Mouse (Mus musculus): ENCODE results near the gene Prkcg. TPM values are rescaled to one million over a fixed set of nuclear protein-coding genes. Genes with fewer than 3 reads are reported as not detected.
A peak's percentile ranks its signal among the peaks of the same experiment; 100 is the strongest.

Gene Prkcg
- polyA plus RNA-seq, 1 experiment from 2014 or later, result 1.4 TPM

DNA sequence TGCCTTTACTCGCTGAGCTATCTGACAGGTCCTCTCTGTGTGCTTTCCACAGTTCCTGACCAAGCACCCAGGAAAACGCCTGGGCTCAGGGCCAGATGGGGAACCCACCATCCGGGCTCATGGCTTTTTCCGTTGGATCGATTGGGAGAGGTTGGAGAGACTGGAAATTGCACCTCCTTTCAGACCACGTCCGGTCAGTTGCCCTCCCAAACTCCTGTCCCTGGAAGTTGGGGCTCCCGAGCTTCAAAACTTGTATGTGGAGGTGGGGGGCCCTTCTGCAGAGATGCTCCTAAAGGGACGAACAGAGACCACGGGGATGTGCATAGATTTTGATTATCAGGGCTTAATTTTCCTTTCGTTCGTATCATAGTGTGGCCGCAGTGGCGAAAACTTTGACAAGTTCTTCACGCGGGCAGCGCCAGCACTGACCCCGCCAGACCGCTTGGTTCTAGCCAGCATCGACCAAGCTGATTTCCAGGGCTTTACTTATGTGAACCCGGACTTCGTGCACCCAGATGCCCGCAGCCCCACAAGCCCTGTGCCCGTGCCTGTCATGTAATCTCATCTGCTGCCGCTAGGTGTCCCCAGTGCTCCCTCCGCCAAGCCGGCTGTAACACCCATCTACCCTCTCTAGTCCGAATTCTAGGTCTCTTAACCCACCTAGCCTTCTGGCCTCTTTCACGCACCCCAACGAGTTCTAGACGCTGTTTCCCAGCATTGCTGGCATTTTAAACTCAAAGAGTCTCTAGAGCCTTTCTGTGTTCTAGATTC, 41.0 kb downstream of the Prkcg start:
- Histone ChIP-seq H3K27me3 (replicated peaks) (peaks cover 10% of the 10 kb centered on the region), H3K9me3 (replicated peaks) (no peaks in the 10 kb centered on the region), H3K27ac (replicated peaks) (no peak overlapping the region), H3K4me2 (peak overlapping the region; percentile 47), H3K36me3 (peaks cover 3% of the 10 kb centered on the region; the same call in 1 of the 2 replicates), H3K4me3 (replicated peaks) (0 out of 2 replicates have a peak overlapping the region, but pooled peaks have one; percentile 15), H3K4me1 (peaks cover 22% of the 10 kb centered on the region), H3K9ac (replicated peaks) (no peak overlapping the region)
- ATAC-seq (ENCODE audit: low FRiP score), result no peak
- 21% methylated on average over 31 of the region's 31 CpGs for WGBS

DNA sequence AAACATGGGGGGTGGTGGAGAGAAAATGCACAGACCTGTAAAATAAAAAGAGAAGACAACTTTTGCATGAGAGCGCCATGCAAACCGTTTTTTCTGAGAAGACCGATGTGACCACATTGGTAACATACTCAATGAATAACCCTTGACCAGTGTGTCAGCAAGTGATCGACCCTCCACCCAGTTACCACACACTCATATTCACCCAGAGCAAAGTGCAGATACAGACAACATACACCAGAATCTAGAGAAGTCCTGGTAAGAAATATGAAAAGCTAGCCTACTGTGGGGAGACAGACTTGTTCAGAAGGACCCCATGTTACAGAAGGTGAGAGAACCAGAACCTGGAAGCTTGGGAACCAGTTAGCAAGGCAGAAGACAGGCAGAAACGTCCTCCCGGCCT, 42.2 kb downstream of the Prkcg start:
- Histone ChIP-seq H3K27me3 (replicated peaks) (peaks cover 10% of the 10 kb centered on the region), H3K27ac (replicated peaks) (peak overlapping the region; percentile 88), H3K9ac (replicated peaks) (peak overlapping the region; percentile 60; the same call in 1 of the 2 replicates), H3K9me3 (replicated peaks) (no peaks in the 10 kb centered on the region), H3K4me3 (replicated peaks) (peak overlapping the region; percentile 59), H3K36me3 (peaks cover 3% of the 10 kb centered on the region; the same call in 1 of the 2 replicates), H3K4me2 (peak overlapping the region; percentile 79), H3K4me1 (peaks cover 27% of the 10 kb centered on the region)
- WGBS, result 50% methylated on average over 6 of the region's 6 CpGs
- peak; percentile 6 for ATAC-seq (ENCODE audit: low FRiP score)

- H3K9me3 ChIP-seq (replicated peaks), result no peaks in the 10 kb centered on the region
These were observed 42.7 kb downstream of the Prkcg start for GRCm38 (mm10) chr7:3331581-3332223.

GRCm38 (mm10) chr7:3332224-3332615, 43.2 kb downstream of the Prkcg start:
- Histone ChIP-seq H3K27me3 (replicated peaks) (peaks cover 10% of the 10 kb centered on the region), H3K4me2 (peak overlapping the region; percentile 79), H3K9ac (replicated peaks) (peak overlapping the region; percentile 60), H3K4me1 (peaks cover 27% of the 10 kb centered on the region), H3K9me3 (replicated peaks) (no peaks in the 10 kb centered on the region), H3K4me3 (replicated peaks) (peak overlapping the region; percentile 59), H3K27ac (replicated peaks) (peak overlapping the region; percentile 88), H3K36me3 (peaks cover 3% of the 10 kb centered on the region; the same call in 1 of the 2 replicates)
- ATAC-seq (ENCODE audit: low FRiP score), result peak; percentile 23
- 0% methylated on average over 4 of the region's 4 CpGs for whole genome bisulfite sequencing

More at GRCm38 (mm10) chr7:3331581-3332223, 42.7 kb downstream of the Prkcg start:
- peak; percentile 90 for ATAC-seq (ENCODE audit: low FRiP score)
- H3K4me3 ChIP-seq (replicated peaks), result peak overlapping the region; percentile 59
- H3K27me3 ChIP-seq (replicated peaks), result peaks cover 10% of the 10 kb centered on the region
- peaks cover 3% of the 10 kb centered on the region; the same call in 1 of the 2 replicates for H3K36me3 ChIP-seq
- H3K27ac ChIP-seq (replicated peaks), result peak overlapping the region; percentile 88
- peak overlapping the region; percentile 79 for H3K4me2 ChIP-seq
- WGBS, result 2% methylated on average over 20 of the region's 27 CpGs
- H3K4me1 ChIP-seq, result peaks cover 27% of the 10 kb centered on the region
- peak overlapping the region; percentile 60 for H3K9ac ChIP-seq (replicated peaks)

DNA sequence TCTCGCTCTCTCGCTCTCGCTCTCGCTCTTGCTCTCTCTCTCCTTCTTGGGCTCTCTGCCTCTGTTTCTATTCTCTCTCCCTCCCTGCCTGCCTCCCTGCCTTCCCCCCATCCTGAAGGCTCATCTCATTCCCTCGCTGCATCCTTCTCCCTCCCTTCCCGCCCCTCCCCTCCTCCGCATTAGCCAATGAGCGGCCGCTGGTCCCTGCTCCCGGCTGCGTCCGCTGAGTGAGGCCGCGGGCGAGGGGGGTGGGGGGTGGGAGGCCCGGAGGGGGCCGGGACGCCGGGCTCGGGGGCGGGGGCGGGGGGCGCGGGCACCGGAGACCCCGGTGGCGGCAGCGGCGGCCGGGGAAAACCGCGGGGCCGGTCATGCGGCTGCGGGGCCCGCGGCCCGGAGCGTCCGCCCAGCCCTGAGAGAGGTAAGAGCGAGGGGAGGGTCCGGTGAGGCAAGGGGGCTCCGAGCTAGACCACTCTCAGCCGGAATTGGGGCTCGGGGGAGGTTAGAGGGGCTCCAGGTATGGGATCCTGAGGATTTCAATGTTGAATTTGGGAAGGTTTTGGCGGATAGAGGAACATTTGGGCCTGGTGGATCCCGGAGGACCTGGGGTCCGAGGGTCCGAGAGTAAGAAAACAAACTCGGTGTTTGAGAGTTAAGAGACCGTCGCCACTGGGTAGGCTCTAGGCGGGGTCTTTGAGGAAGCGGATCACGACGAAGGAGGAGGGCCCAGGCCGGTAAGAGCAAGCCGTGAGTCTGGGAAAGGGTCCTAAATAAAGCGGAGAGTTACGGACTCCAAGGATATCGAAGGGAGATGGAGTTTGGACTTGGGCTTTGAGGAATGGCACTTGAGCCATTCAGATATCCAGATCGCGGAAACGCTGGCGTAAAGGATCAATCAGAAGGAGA, 43.9 kb downstream of the Prkcg start, which contains the start of gene Cacng7:
Cacng7 (plus strand) TSS at position 337 of the 903 bp plus-strand sequence.
- Histone ChIP-seq H3K36me3 (peaks cover 2% of the 10 kb centered on the region; the same call in 1 of the 2 replicates), H3K9ac (replicated peaks) (peak within 1 kb of the TSS; percentile 60), H3K4me1 (peaks cover 27% of the 10 kb centered on the region), H3K27me3 (replicated peaks) (peaks cover 10% of the 10 kb centered on the region), H3K4me3 (replicated peaks) (peak within 1 kb of the TSS; percentile 59), H3K4me2 (peak within 1 kb of the TSS; percentile 79), H3K9me3 (replicated peaks) (no peaks in the 10 kb centered on the region), H3K27ac (replicated peaks) (peak within 1 kb of the TSS; percentile 88)
- ATAC-seq (ENCODE audit: low FRiP score), result peak; percentile 87
- under 1% methylated on average over 58 of the region's 65 CpGs for WGBS

DNA sequence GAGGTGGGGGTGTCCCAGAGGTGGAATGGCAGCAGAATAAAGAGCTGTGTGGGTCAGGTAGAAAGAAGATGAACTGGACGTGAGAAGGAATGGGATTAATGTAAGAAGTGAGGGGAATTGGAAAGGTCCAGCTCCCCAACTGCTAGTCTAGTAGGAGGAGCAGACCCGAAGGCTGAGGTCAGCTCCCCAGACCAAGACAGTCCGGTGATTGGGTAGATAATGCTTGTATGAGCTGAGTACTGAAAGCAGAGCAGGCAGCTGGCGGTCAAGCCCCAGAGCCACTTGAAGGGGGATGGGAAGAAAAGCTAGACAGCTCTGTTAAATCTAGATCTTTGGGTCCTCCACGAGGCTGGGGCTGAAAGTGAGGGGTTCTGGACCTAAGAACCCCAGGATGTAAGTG, 44.6 kb downstream of the Prkcg start:
- Histone ChIP-seq H3K9ac (replicated peaks) (peak overlapping the region; percentile 60), H3K4me3 (replicated peaks) (peak overlapping the region; percentile 59), H3K36me3 (0 out of 2 replicates have a peak, but pooled peaks cover 3% of the 10 kb centered on the region), H3K27ac (replicated peaks) (peak overlapping the region; percentile 88), H3K4me2 (peak overlapping the region; percentile 79), H3K4me1 (peaks cover 27% of the 10 kb centered on the region), H3K27me3 (replicated peaks) (peaks cover 10% of the 10 kb centered on the region), H3K9me3 (replicated peaks) (no peaks in the 10 kb centered on the region)
- ATAC-seq (ENCODE audit: low FRiP score), result no peak
- WGBS, result 4% methylated on average over 5 of the region's 5 CpGs

DNA sequence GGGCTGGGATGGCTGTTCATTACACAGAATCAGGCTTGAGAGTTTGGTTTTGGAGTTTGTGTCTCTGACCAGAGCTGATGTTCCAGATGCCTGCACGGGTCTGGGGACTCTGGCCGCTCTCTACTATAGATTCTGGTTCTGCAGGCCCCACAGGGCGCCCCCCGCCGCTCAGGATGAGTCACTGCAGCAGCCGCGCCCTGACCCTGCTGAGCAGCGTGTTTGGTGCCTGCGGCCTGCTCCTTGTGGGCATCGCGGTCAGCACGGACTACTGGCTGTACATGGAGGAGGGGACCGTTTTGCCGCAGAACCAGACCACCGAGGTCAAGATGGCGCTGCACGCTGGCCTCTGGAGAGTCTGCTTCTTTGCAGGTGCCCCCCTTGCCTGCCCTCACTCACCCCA, 47.4 kb downstream of the Prkcg start:
- no peak overlapping the region for H3K4me3 ChIP-seq (replicated peaks)
- H3K4me1 ChIP-seq, result peaks cover 16% of the 10 kb centered on the region
- ATAC-seq (ENCODE audit: low FRiP score), result no peak
- WGBS, result 78% methylated on average over 17 of the region's 17 CpGs
- H3K27me3 ChIP-seq (replicated peaks), result no peaks in the 10 kb centered on the region
- no peaks in the 10 kb centered on the region for H3K9me3 ChIP-seq (replicated peaks)
- peaks cover 23% of the 10 kb centered on the region for H3K36me3 ChIP-seq
- H3K27ac ChIP-seq (replicated peaks), result no peak overlapping the region
- no peak overlapping the region for H3K4me2 ChIP-seq
- H3K9ac ChIP-seq (replicated peaks), result no peak overlapping the region

- H3K9me3 ChIP-seq (replicated peaks), result no peaks in the 10 kb centered on the region
- no peak overlapping the region for H3K4me2 ChIP-seq
- H3K27ac ChIP-seq (replicated peaks), result no peak overlapping the region
- peaks cover 32% of the 10 kb centered on the region for H3K36me3 ChIP-seq
- ATAC-seq (ENCODE audit: low FRiP score), result no peak
- no peak overlapping the region for H3K9ac ChIP-seq (replicated peaks)
- peaks cover 14% of the 10 kb centered on the region for H3K4me1 ChIP-seq
- no peaks in the 10 kb centered on the region for H3K27me3 ChIP-seq (replicated peaks)
- no peak overlapping the region for H3K4me3 ChIP-seq (replicated peaks)
- WGBS, result 90% methylated on average over 11 of the region's 11 CpGs
These were observed 49.4 kb downstream of the Prkcg start for GRCm38 (mm10) chr7:3338286-3338935.

GRCm38 (mm10) chr7:3339010-3339409, 50.0 kb downstream of the Prkcg start:
- WGBS, result 93% methylated on average over 11 of the region's 11 CpGs

GRCm38 (mm10) chr7:3343861-3344260, 54.9 kb downstream of the Prkcg start:
- no peaks in the 10 kb centered on the region for H3K27me3 ChIP-seq (replicated peaks)
- no peak overlapping the region for H3K27ac ChIP-seq (replicated peaks)
- no peaks in the 10 kb centered on the region for H3K9me3 ChIP-seq (replicated peaks)
- WGBS, result 95% methylated on average over 3 of the region's 3 CpGs
- H3K9ac ChIP-seq (replicated peaks), result no peak overlapping the region
- no peak overlapping the region for H3K4me3 ChIP-seq (replicated peaks)
- peaks cover 66% of the 10 kb centered on the region for H3K36me3 ChIP-seq
- ATAC-seq (ENCODE audit: low FRiP score), result no peak
- H3K4me2 ChIP-seq, result no peak overlapping the region
- H3K4me1 ChIP-seq, result no peaks in the 10 kb centered on the region

More at GRCm38 (mm10) chr7:3339010-3339409, 50.0 kb downstream of the Prkcg start:
- Histone ChIP-seq H3K27me3 (replicated peaks) (no peaks in the 10 kb centered on the region), H3K36me3 (peaks cover 37% of the 10 kb centered on the region), H3K4me1 (peaks cover 8% of the 10 kb centered on the region), H3K9ac (replicated peaks) (no peak overlapping the region), H3K4me2 (no peak overlapping the region), H3K27ac (replicated peaks) (no peak overlapping the region), H3K4me3 (replicated peaks) (no peak overlapping the region), H3K9me3 (replicated peaks) (no peaks in the 10 kb centered on the region)
- ATAC-seq (ENCODE audit: low FRiP score), result no peak

Data from neural tube, embryonic 15.5 days (tissue).